Mouse (Mus musculus) kidney, embryonic 15.5 days (tissue): ENCODE results near the gene Defb5. TPM values are rescaled to one million over a fixed set of nuclear protein-coding genes. Genes with fewer than 3 reads are reported as not detected.
A peak's percentile ranks its signal among the peaks of the same experiment; 100 is the strongest.
"Not testable (repeated sequence)": the region's sequence is repeated elsewhere in the genome, so short reads cannot be mapped to it uniquely, and the experiment has no call there.

Experiments
- ATAC-seq: fragments of 200-750 bp; cut with Nextera tagmentation; replicated peaks from 2 replicates; pipeline ENCODE4 v1.8.0; 2017; ENCODE audit warnings: moderate TSS enrichment; ENCODE audit not compliant: low FRiP score
- H3K27ac ChIP-seq: fragments of 300-500 bp; sonication (generic); 2 replicates; pipeline ENCODE4 v1.5.1; 2015; ENCODE audit warnings: mild to moderate bottlenecking, inconsistent platforms
- H3K27me3 ChIP-seq: fragments of 300-500 bp; sonication (generic); 2 replicates; pipeline ENCODE4 v1.6.1; 2015; ENCODE audit warnings: inconsistent platforms
- H3K36me3 ChIP-seq: fragments of 300-500 bp; sonication (generic); 2 replicates; pipeline ENCODE4 v1.6.1; 2015; ENCODE audit warnings: inconsistent platforms
- H3K4me1 ChIP-seq: fragments of 300-500 bp; sonication (generic); 2 replicates; pipeline ENCODE4 v1.6.1; 2015; ENCODE audit warnings: inconsistent platforms
- H3K4me2 ChIP-seq: fragments of 300-500 bp; sonication (generic); 2 replicates; pipeline ENCODE4 v1.6.1; 2015; ENCODE audit warnings: moderate library complexity, mild to moderate bottlenecking, inconsistent platforms
- H3K4me3 ChIP-seq: fragments of 300-500 bp; sonication (generic); replicated peaks from 2 replicates; pipeline ENCODE4 v1.5.1; 2015; ENCODE audit warnings: mild to moderate bottlenecking, inconsistent platforms
- H3K9ac ChIP-seq: fragments of 300-500 bp; sonication (generic); 2 replicates; pipeline ENCODE4 v1.6.1; 2015; ENCODE audit warnings: mild to moderate bottlenecking, inconsistent platforms
- H3K9me3 ChIP-seq: fragments of 300-500 bp; sonication (generic); replicated peaks from 2 replicates; pipeline ENCODE4 v1.6.1; 2016; ENCODE audit warnings: inconsistent platforms
- WGBS: fragments of 180-500 bp; shearing (Covaris S2); methylation state at CpG from one replicate; pipeline ENCODE4 v1.1.7; 2015; ENCODE audit warnings: mixed read lengths; 5-methylcytosine and 5-hydroxymethylcytosine counted together
- polyA plus RNA-seq: library from polyadenylated mRNA; unstranded; fragments of >200 nt; fragmentation: Nextera tagmentation; extraction: Ambion mirVana; gene quantifications from 2 replicates; pipeline ENCODE4 v1.2.1, GENCODE M21; 2015

Gene Defb5
- not detected in 2 replicates for polyA plus RNA-seq

GRCm38 (mm10) chr8:19247280-19247679, at the start of gene Defb5:
Gene Defb5, plus strand, starts transcription at chr8:19247580.
- no peaks in the 10 kb centered on the region for H3K36me3 ChIP-seq
- H3K4me1 ChIP-seq: no peaks in the 10 kb centered on the region
- WGBS: 89% methylated on average over 5 of the region's 5 CpGs
- H3K4me3 ChIP-seq: no peak within 1 kb of the TSS
- no peak within 1 kb of the TSS for H3K9ac ChIP-seq
- H3K9me3 ChIP-seq: 0 out of 2 replicates have a peak, but pooled peaks cover 2% of the 10 kb centered on the region
- H3K27me3 ChIP-seq: no peaks in the 10 kb centered on the region
- no peak for ATAC-seq
- H3K4me2 ChIP-seq: no peak within 1 kb of the TSS
- H3K27ac ChIP-seq: no peak within 1 kb of the TSS

GRCm38 (mm10) chr8:19225161-19225560, 22.2 kb upstream of the Defb5 start, which contains the start of gene Defb6:
Gene Defb6, plus strand, starts transcription at chr8:19225478.
- H3K4me2 ChIP-seq: no peak within 1 kb of the TSS

GRCm38 (mm10) chr8:19238101-19238500, 9.3 kb upstream of the Defb5 start:
- Histone ChIP-seq H3K9me3 (no peaks in the 10 kb centered on the region), H3K4me3 (no peak overlapping the region), H3K27me3 (no peaks in the 10 kb centered on the region), H3K4me2 (no peak overlapping the region), H3K27ac (no peak overlapping the region), H3K4me1 (no peaks in the 10 kb centered on the region), H3K9ac (no peak overlapping the region), H3K36me3 (no peaks in the 10 kb centered on the region)
- no peak for ATAC-seq
- 49% methylated on average over 1 of the region's 1 CpGs for WGBS

More at GRCm38 (mm10) chr8:19225161-19225560, 22.2 kb upstream of the Defb5 start, which contains the start of gene Defb6:
- H3K36me3 ChIP-seq: no peaks in the 10 kb centered on the region
- H3K27ac ChIP-seq: no peak within 1 kb of the TSS
- no peak within 1 kb of the TSS for H3K9ac ChIP-seq
- H3K9me3 ChIP-seq: no peaks in the 10 kb centered on the region
- H3K27me3 ChIP-seq: no peaks in the 10 kb centered on the region
- ATAC-seq: no peak
- H3K4me1 ChIP-seq: no peaks in the 10 kb centered on the region
- WGBS: 63% methylated on average over 1 of the region's 1 CpGs
- no peak within 1 kb of the TSS for H3K4me3 ChIP-seq

DNA sequence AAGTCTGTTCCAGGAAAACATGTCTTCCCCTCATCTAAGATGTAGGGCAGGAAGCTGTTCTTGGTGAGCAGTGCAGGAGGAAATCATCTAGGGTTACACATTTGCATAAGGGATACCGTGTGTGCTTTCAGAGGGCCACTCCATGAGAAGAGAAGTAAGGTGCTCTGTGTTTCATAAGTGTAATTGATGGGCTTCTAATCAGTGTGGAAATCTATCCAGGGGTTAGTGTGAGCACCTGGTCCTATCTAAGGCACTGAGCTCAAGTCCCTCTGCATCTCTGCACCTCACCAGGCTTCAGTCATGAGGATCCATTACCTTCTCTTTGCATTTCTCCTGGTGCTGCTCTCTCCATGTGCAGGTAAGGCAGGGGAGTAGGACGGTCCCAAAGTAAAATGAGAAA, 7.8 kb upstream of the Defb5 start, which contains the start of gene Defb46:
TSS of gene Defb46 (plus strand) at position 301 of the 400 bp plus-strand sequence.
- Histone ChIP-seq H3K9ac (no peak within 1 kb of the TSS), H3K4me1 (no peaks in the 10 kb centered on the region), H3K36me3 (no peaks in the 10 kb centered on the region), H3K4me2 (no peak within 1 kb of the TSS), H3K4me3 (no peak within 1 kb of the TSS), H3K9me3 (0 out of 2 replicates have a peak, but pooled peaks cover under 1% of the 10 kb centered on the region), H3K27me3 (no peaks in the 10 kb centered on the region), H3K27ac (no peak within 1 kb of the TSS)
- no peak for ATAC-seq
- 57% methylated on average over 2 of the region's 2 CpGs for WGBS

GRCm38 (mm10) chr8:19258136-19258535, 10.8 kb downstream of the Defb5 start:
- Histone ChIP-seq H3K36me3 (no peaks in the 10 kb centered on the region), H3K9ac (no peak overlapping the region), H3K4me3 (no peak overlapping the region), H3K4me2 (no peak overlapping the region), H3K9me3 (no peaks in the 10 kb centered on the region; the same call in 1 of the 2 replicates), H3K27ac (no peak overlapping the region), H3K27me3 (no peaks in the 10 kb centered on the region), H3K4me1 (no peaks in the 10 kb centered on the region)
- ATAC-seq: no peak

- Histone ChIP-seq H3K4me2 (no peak overlapping the region), H3K27me3 (no peaks in the 10 kb centered on the region), H3K4me1 (no peaks in the 10 kb centered on the region), H3K9me3 (no peaks in the 10 kb centered on the region; the same call in 1 of the 2 replicates), H3K9ac (no peak overlapping the region), H3K36me3 (no peaks in the 10 kb centered on the region), H3K27ac (no peak overlapping the region), H3K4me3 (no peak overlapping the region)
- peak; percentile 96 for ATAC-seq
- WGBS: 27% methylated on average over 3 of the region's 3 CpGs
Observed at GRCm38 (mm10) chr8:19259667-19260066, 12.3 kb downstream of the Defb5 start.

GRCm38 (mm10) chr8:19293060-19293459, 45.7 kb downstream of the Defb5 start, which contains the start of gene Defb3:
Gene Defb3, plus strand, starts transcription at chr8:19293360.
- not testable (repeated sequence) for ATAC-seq, H3K27ac ChIP-seq, H3K4me2 ChIP-seq, H3K9ac ChIP-seq, H3K27me3 ChIP-seq, H3K4me3 ChIP-seq, H3K4me1 ChIP-seq, H3K36me3 ChIP-seq, H3K9me3 ChIP-seq
- WGBS: 50% methylated on average over 2 of the region's 2 CpGs

DNA sequence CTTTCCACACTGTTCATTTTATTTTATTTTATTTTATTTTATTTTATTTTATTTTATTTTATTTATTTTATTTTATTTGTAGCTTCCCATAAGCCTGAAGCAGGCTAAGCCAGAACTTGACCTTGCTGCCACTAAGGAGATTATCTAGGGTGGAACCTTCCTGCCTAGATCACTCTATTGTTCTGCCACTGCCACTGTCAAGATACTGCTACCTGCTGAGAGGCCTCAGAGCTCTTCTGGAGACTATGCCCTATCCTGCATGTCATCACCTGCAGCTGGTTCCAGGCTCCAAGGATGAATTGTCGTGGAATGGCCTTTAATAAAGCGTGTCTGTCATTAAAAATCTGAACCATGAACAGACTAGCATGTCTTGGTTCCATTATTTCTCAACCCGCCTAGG, 51.0 kb downstream of the Defb5 start:
- not testable (repeated sequence) for H3K9ac ChIP-seq, H3K27me3 ChIP-seq, H3K9me3 ChIP-seq, H3K4me2 ChIP-seq, H3K36me3 ChIP-seq, H3K27ac ChIP-seq, ATAC-seq, H3K4me1 ChIP-seq, H3K4me3 ChIP-seq
- 63% methylated on average over 3 of the region's 3 CpGs for WGBS

Other genes starting within 250 kb of the Defb5 start
- gene Defb38, start 221.0 kb upstream of the Defb5 start, polyA plus RNA-seq: not detected in 2 replicates
- not detected in 2 replicates for gene Defb39, start 182.8 kb upstream of the Defb5 start, polyA plus RNA-seq
- gene Defb12, start 132.7 kb upstream of the Defb5 start, polyA plus RNA-seq: 0.17 TPM in 1 of 2 replicates, not detected in the other
- gene Defb34, start 123.8 kb upstream of the Defb5 start, polyA plus RNA-seq: not detected in 2 replicates
- gene Gm45826, start 106.8 kb upstream of the Defb5 start, polyA plus RNA-seq: 0.24 TPM in 1 of 2 replicates, not detected in the other
- not detected in 2 replicates for gene Defb14, start 53.2 kb upstream of the Defb5 start, polyA plus RNA-seq
- not detected in 2 replicates for gene Defb4, start 48.9 kb upstream of the Defb5 start, polyA plus RNA-seq
- gene Defb6, start 22.1 kb upstream of the Defb5 start, polyA plus RNA-seq: not detected in 2 replicates
- not detected in 2 replicates for gene Defb46, start 7.7 kb upstream of the Defb5 start, polyA plus RNA-seq
- not detected in 2 replicates for gene Defb3, start 45.8 kb downstream of the Defb5 start, polyA plus RNA-seq
- gene Defb8, start 200.0 kb downstream of the Defb5 start, polyA plus RNA-seq: not detected in 2 replicates
- not detected in 2 replicates for gene Defb7, start 247.5 kb downstream of the Defb5 start, polyA plus RNA-seq